14 mouse cellular contexts compared by ENCODE assay signal in the genomic region with DNA sequence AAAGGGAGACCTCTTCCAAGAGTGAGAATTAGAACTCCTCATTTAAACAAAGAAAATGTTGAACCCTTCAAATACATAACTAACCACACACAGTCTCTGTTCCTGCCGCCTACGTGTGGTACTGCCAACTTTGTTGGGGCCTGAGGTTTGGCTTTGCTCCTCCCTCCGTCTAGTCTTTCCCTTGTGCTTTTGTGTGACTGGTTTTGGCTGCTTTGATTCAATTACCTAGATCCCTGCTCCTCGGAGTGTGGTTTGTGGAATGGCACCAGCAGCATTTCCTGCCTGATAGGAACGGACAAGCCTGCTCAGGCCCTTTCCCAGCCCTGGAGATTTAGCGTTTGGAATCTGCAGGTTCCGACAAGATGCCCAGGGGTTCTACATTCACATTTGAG.
DNase-seq lines count a peak whose midpoint lies in the region; ATAC-seq and TF ChIP-seq lines count a peak whose summit lies in the region.
"Had no signal": no experiment of that assay in that cellular context is flagged by ENCODE, and none has a peak within 500 bp of the region (broad histone marks: within the 10 kb centered on the region; RNA-seq: fewer than 3 reads in every experiment).

No protein-coding gene starts in this region.

- 46% methylated on average over 7 of the region's 7 CpGs for WGBS in intestine, embryonic 14.5 days
- 52% methylated on average over 7 of the region's 7 CpGs for WGBS in intestine, postnatal 0 days
- WGBS in forebrain, postnatal 0 days: 14% methylated on average over 7 of the region's 7 CpGs

- no peak overlapping the region for H3K9ac ChIP-seq in intestine, embryonic 14.5 days (ENCODE audit: low read length)
- no peak overlapping the region for H3K9ac ChIP-seq in intestine, postnatal 0 days (ENCODE audit: low read depth, low read length)
- no peak overlapping the region for H3K9ac ChIP-seq in forebrain, postnatal 0 days
- H3K9ac ChIP-seq: heart, embryonic 13.5 days; neural tube, embryonic 13.5 days had no signal

- H3K4me1 ChIP-seq in intestine, embryonic 14.5 days (replicated peaks; ENCODE audit: control insufficient read depth, insufficient read depth, low read length): no peaks in the 10 kb centered on the region; the same call in 1 of the 2 replicates
- H3K4me1 ChIP-seq in intestine, postnatal 0 days (replicated peaks; ENCODE audit: control insufficient read depth, insufficient read depth, low read length): 0 out of 2 replicates have a peak, but pooled peaks cover 2% of the 10 kb centered on the region
- H3K4me1 ChIP-seq in forebrain, postnatal 0 days (ENCODE audit: insufficient read depth): no peaks in the 10 kb centered on the region
- H3K4me1 ChIP-seq: neural tube, embryonic 13.5 days had no signal

- H3K36me3 ChIP-seq in intestine, embryonic 14.5 days (ENCODE audit: control insufficient read depth, insufficient read depth, low read length): no peaks in the 10 kb centered on the region
- no peaks in the 10 kb centered on the region for H3K36me3 ChIP-seq in intestine, postnatal 0 days (ENCODE audit: control insufficient read depth, insufficient read depth)
- no peaks in the 10 kb centered on the region for H3K36me3 ChIP-seq in forebrain, postnatal 0 days (ENCODE audit: insufficient read depth)
- H3K36me3 ChIP-seq: heart, embryonic 13.5 days; neural tube, embryonic 13.5 days had no signal

- ATAC-seq in intestine, embryonic 14.5 days (replicated peaks; ENCODE audit: low FRiP score, low TSS enrichment, low read depth): no peak
- no peak for ATAC-seq in intestine, postnatal 0 days
- 0 out of 2 replicates have a peak, but pooled peaks have one; percentile 45 for ATAC-seq in forebrain, postnatal 0 days
- ATAC-seq: Patski had no signal

- TF ChIP-seq CTCF in intestine, postnatal 0 days (IDR thresholded peaks at IDR 0.05; ENCODE audit: low read depth): no peak
- no peak for TF ChIP-seq CTCF in forebrain, postnatal 0 days (IDR thresholded peaks at IDR 0.05; ENCODE audit: low read depth)

- no peak overlapping the region for H3K27ac ChIP-seq in intestine, embryonic 14.5 days (ENCODE audit: low read depth)
- H3K27ac ChIP-seq in intestine, postnatal 0 days (ENCODE audit: low read depth, low read length): no peak overlapping the region
- H3K27ac ChIP-seq in forebrain, postnatal 0 days (ENCODE audit: low read depth, low read length): no peak overlapping the region
- H3K27ac ChIP-seq: heart, embryonic 13.5 days; neural tube, embryonic 13.5 days had no signal

- no peak overlapping the region for H3K4me2 ChIP-seq in intestine, embryonic 14.5 days (ENCODE audit: low read length)
- H3K4me2 ChIP-seq in intestine, postnatal 0 days (replicated peaks; ENCODE audit: low read depth): no peak overlapping the region
- no peak overlapping the region for H3K4me2 ChIP-seq in forebrain, postnatal 0 days (ENCODE audit: low read depth)
- H3K4me2 ChIP-seq: heart, embryonic 13.5 days; neural tube, embryonic 13.5 days had no signal

- no peaks in the 10 kb centered on the region for H3K9me3 ChIP-seq in intestine, embryonic 14.5 days (ENCODE audit: control insufficient read depth, low read length)
- no peaks in the 10 kb centered on the region for H3K9me3 ChIP-seq in intestine, postnatal 0 days (ENCODE audit: control insufficient read depth)
- no peaks in the 10 kb centered on the region for H3K9me3 ChIP-seq in forebrain, postnatal 0 days (ENCODE audit: low read length)
- H3K9me3 ChIP-seq: heart, embryonic 13.5 days; neural tube, embryonic 13.5 days had no signal

- DNase-seq in intestine, embryonic 14.5 days (ENCODE audit: low spot score): peak; percentile 53
- peak; percentile 24 for DNase-seq in 3134 (ENCODE audit: extremely low read depth, insufficient read length, low spot score)
- peak; percentile 37 for DNase-seq in embryo, embryonic 11 days
- DNase-seq in forebrain, postnatal 0 days: no peak
- DNase-seq in adrenal gland, postnatal 36 days: no peak
- DNase-seq in adrenal gland, adult 8-10 months: no peak
- no peak for DNase-seq in T-cell, adult 2 months (ENCODE audit: low spot score)
- DNase-seq: adrenal gland, adult 2 months; lung, adult 18-20 months; right cerebral cortex, postnatal 14 days had no signal

- no peaks in the 10 kb centered on the region for H3K27me3 ChIP-seq in intestine, embryonic 14.5 days (replicated peaks; ENCODE audit: control insufficient read depth, insufficient read depth, low read length)
- H3K27me3 ChIP-seq in intestine, postnatal 0 days (replicated peaks; ENCODE audit: control insufficient read depth, insufficient read depth, low read length): no peaks in the 10 kb centered on the region
- no peaks in the 10 kb centered on the region for H3K27me3 ChIP-seq in forebrain, postnatal 0 days (ENCODE audit: insufficient read depth, low read length)
- H3K27me3 ChIP-seq: heart, embryonic 13.5 days; neural tube, embryonic 13.5 days; Patski had no signal

- H3K4me3 ChIP-seq in intestine, embryonic 14.5 days (ENCODE audit: low read depth, low read length): no peak overlapping the region
- no peak overlapping the region for H3K4me3 ChIP-seq in intestine, postnatal 0 days (ENCODE audit: low read depth, low read length)
- H3K4me3 ChIP-seq in forebrain, postnatal 0 days (ENCODE audit: low read depth, low read length): no peak overlapping the region
- H3K4me3 ChIP-seq: heart, embryonic 13.5 days; neural tube, embryonic 13.5 days had no signal

Comparison
In these comparisons a context has a peak if more than half of its experiments do, and no peak if none do; other contexts are left out.
1. DNase-seq: peak in intestine, embryonic 14.5 days (single experiment), 3134 (single experiment) and embryo, embryonic 11 days (single experiment); none in forebrain, postnatal 0 days (single experiment), adrenal gland, postnatal 36 days (0 of 2), adrenal gland, adult 8-10 months (single experiment) and T-cell, adult 2 months (single experiment).